Mouse (Mus musculus) small intestine, adult 10 weeks (tissue): Measurements from ENCODE around the gene 0610010F05Rik. TPM values are rescaled to one million over a fixed set of nuclear protein-coding genes. Genes with fewer than 3 reads are reported as not detected.

Experiments
- polyA plus RNA-seq: library from polyadenylated mRNA; stranded (reverse); fragments of 350-450 nt; fragmentation: Illumina TruSeq; extraction: RNeasy Lipid Tissue Mini Kit (QIAGEN cat#74804); gene quantifications from one replicate; pipeline ENCODE4 v1.2.3, GENCODE M21; 2014; ENCODE audit warnings: low replicate concordance

0610010F05Rik gene
- polyA plus RNA-seq: 18.5 TPM

DNA sequence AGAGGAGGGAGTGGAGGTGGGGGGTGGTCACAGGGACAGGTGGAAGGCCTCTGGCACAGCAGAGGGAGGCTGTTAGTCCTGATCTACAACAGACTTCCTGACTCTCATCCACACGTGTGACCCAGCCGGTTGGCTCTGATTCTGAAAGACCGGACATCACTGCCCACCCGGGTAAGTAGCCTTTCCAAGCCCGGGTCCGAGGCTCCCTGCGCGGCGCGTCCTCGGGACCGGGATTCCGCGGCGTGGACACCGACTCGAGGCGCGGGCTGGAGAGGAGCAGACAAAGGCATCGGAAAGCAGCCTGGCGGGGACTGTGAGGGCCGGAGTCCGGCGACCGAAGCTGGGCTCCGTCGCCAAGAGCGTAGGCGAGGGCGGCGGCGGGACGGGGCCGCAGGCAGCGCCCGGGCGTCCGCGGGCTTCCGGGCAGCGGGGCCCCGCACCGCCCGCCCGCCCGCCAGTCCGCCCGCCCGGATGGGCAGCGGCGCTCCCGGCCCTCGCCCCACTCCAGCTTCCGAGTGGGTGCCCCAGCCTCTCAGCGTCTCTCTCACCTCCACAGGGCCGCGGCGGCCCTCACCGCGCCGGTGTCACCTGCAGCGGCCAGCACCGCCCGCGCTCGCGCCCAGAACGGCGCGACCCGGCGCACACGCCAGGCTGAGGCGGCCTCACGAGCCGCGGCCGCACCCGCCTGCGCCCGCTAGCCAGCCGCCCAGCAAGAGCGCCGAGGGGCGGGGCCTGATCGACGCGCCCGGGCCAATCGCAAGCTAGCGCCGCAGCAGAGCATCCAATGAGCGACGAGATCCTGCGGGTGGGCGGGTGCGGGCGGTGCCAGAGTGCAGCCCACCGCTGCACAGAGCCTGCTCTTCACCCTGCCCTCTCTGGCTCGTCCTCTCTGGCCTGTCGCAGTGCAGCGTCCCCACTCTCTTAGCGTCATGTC is at the start of gene 0610010F05Rik:
Gene 0610010F05Rik (minus strand): TSS at position 695 of the 934 bp plus-strand sequence.

GRCm38 (mm10) chr11:23665798-23666501 is 32.5 kb upstream of the 0610010F05Rik start, which contains the start of gene Pex13:
TSS of gene Pex13 (minus strand) at chr11:23665959.

GRCm38 (mm10) chr11:23665311-23665786 is 31.9 kb upstream of the 0610010F05Rik start, which contains the start of gene Pus10:
TSS of gene Pus10 (plus strand) at chr11:23665674.

DNA sequence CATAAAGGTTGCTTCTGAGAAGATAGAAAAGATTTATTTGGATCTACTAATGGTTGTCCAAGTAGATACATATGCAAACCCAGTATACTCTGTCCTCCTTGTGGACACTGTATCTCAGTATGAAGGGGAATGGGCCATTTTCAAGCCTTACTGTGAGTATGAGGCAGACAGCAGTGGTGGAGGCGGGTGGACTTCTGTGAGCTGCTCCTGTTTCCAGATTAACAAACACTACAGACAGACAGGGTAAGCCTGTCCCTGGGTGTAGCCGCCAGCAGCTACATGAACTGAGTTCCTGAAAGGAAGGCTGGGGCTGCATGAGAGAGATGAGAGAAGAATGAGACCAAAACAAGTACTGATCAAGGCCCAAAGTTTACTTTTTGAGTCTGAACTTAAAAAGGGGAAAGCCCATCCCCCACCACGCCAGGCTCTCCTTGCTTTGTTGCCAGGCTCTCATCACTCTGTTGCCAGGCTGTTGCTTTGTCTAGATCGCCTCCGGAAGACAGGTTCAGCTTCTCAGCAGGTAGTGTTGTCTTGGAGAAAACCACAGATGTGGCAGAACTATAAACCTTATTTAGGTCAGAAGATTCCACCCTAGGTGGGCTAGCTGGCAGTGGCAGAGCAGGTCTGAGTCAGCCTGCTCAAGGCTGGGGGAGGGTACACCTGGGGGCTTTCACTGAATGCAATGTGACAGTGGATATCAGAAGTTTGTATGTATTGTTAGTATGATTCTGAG is 112.8 kb downstream of the 0610010F05Rik start, which contains the start of gene 1700093K21Rik:
Gene 1700093K21Rik (minus strand): TSS at position 683 of the 733 bp plus-strand sequence.

Other genes with a start within 250 kb of the 0610010F05Rik start
- 88.9 TPM for gene Ahsa2, start 135.6 kb downstream of the 0610010F05Rik start, polyA plus RNA-seq
- not detected for gene 1700093K21Rik, start 112.5 kb downstream of the 0610010F05Rik start, polyA plus RNA-seq
- 24.9 TPM for gene Pus10, start 32.0 kb upstream of the 0610010F05Rik start, polyA plus RNA-seq
- gene Pex13, start 32.3 kb upstream of the 0610010F05Rik start, polyA plus RNA-seq: 65.4 TPM
- 9.9 TPM for gene Rel, start 137.3 kb upstream of the 0610010F05Rik start, polyA plus RNA-seq